Mouse (Mus musculus): ENCODE measurements at regions not wholly inside any gene's neighbourhood (a gene's known extent, or its start where the extent isn't known, plus 50 kb on each side); places are given as distances from the start of the nearest gene placed in this dataset.
"Not testable (repeated sequence)": the region's sequence is repeated elsewhere in the genome, so short reads cannot be mapped to it uniquely, and the experiment has no call there.

DNA sequence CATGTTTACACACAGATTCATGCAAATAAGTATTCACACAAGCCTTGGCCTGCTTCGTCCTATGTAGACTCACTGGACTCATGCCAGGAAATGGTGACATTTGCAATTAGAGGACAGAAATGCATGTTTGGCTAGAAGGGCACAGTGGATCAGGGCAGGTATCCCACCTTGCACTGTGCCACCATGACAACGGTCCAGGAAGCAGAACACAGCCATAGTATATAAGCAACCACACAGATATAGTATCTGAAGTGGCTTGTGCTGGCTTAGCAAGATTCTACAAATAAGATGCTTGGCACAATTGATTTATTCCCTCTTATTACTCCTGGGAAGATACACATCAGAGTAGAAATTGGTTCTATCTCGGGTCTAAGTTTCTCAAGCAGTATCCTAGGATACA lies 218.0 kb downstream of the Unc5cl start:
- DNase-seq (ENCODE audit: low read depth): no peak

DNA sequence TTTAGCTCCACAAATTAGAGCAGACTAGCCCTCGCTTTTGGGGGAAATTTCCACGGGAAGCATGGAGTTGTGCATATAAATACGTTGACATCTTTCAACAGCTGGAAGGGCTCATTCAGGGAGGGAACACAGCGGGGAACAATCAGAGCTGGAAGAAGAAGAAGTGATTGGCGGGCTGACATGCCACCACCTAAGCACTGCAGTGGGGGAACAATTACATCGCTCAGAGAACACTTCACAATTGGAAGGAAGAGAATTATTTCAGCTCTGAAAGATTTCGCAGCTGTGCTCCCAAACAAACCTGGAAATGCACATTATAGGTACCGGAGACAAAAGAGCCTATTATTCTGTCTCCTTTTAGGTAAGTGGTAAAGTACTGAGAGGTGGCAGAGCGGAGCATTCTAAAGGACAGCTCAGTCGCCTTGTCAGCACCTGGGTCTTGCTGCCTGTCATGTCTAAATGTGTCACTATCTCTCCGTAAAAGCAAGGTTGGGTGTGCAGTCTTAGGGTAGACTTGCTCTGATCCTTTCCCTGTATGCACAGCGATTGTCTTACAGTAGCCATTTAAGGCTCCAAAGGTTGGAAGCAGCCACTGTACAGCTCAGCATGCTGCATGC lies 223.6 kb downstream of the Unc5cl start:
- DNase-seq (ENCODE audit: low read depth): no peak

DNA sequence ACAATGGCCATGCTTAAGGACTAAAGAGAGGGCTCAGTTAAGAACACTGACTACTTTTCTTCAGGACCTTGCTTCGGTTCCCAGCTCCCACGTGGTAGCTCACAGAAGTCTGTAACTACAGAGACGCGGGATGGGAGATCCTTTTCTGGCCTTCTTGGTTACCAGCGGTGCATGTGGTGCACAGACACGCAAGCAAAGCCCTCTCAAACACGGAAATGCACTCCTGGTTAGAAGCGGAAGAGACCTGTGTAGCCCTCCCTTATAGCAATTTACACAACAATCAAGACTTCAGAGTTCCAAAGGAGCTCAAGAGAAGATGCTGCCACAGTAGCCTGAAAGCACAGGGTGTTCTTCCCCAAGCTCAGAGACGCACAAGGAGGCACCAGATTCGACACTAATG lies 225.6 kb downstream of the Unc5cl start:
- DNase-seq (ENCODE audit: low read depth): no peak

DNA sequence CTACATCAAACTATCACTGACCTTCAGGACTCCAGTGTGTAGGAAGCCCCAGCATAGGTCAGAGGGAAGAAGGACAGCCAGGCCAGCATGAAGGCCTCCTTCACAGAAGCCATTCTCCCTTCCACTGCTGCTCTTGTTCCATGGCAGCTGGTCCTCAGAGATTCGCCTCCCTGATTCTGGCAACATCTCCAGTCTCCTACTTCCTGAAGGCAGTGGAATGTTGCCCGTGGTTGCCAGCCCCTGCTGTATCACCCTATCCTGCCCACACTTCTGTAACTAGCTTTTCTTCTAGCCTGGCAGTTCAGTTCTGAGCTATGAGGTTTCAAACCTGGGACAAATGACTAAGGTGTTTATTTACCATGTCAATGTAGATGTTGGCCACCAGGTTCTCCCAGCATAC lies 234.2 kb downstream of the Unc5cl start:
- DNase-seq (ENCODE audit: low read depth): no peak

DNA sequence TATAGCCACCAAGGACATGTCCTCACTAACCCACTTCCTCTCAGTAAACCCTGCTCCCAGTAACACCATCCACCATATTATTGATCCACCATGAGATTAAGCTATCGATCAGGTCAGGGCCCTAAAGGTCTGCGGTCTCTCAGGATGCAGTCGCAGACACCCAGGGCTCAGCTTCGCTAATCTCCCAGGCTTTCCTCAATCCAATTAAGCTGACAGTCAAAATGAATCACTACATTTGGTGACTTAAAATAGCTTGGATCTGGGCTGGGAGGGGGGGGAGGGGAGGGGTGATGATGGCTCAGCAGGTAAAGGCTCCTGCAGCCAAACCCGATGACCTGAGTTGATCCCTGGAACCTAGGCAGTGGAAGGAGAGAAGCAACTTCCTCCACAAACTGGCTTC lies 233.7 kb upstream of the Lrfn2 start:
- DNase-seq (ENCODE audit: low read depth): no peak

DNA sequence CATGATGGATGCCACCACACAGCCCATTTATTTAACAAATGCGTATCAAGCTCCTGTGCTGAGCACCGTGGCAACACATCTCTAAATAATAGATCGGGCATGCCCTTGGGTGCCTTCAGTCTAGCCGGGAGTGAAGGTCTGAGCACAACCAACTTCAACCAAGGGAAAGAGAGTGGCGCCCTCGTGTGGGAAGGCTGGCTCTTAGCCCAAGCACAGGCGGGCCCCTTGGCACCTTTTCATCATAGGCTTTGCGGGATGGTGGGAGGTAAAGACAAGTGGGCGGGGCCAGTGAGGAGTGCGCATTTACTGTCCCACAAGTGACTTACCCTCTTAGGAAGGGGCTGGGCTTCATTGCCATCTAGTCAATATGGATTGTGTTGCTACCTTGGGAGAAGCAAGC lies 231.6 kb upstream of the Lrfn2 start:
- no peak for DNase-seq (ENCODE audit: low read depth)

DNA sequence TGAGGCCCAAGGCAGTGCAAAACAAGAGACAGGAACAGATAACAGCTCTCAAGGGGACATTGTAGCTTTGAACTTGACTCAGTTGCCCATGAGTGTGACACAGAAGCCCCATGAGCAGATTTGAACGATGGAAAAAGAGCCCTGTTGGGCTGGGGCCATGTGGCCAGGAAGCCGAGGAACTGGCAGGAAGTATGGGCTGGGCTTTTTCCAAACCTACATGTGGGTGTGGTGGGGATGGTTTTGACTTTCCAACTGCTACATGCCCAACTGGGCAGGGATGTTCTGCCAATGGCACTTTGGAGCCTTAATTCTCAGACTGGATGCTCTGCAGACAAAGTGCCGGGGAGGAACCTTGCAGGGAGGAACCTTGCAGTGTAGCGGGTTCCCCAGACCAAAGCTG lies 211.7 kb upstream of the Lrfn2 start:
- no peak for DNase-seq (ENCODE audit: low read depth)

DNA sequence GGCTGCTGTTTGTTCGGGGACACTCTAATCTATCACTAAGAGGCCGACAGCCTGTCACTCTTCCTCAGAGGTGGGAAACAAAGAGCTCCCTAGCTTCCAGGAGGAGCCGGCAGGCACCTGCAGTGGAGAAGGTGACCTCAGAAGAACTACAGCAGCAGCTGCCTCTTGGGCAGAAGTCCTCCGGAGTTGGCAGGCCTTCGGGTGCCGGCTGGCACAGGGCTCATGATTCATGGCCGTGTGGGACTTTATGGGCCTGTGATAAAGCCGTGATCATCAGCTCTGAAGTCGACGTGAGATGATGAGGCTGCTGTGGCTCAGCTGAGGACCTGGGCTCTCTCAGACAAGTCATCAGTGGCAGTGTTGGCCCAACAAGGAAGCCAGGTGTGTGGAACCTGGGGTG lies 208.9 kb upstream of the Lrfn2 start:
- DNase-seq (ENCODE audit: low read depth): no peak

DNA sequence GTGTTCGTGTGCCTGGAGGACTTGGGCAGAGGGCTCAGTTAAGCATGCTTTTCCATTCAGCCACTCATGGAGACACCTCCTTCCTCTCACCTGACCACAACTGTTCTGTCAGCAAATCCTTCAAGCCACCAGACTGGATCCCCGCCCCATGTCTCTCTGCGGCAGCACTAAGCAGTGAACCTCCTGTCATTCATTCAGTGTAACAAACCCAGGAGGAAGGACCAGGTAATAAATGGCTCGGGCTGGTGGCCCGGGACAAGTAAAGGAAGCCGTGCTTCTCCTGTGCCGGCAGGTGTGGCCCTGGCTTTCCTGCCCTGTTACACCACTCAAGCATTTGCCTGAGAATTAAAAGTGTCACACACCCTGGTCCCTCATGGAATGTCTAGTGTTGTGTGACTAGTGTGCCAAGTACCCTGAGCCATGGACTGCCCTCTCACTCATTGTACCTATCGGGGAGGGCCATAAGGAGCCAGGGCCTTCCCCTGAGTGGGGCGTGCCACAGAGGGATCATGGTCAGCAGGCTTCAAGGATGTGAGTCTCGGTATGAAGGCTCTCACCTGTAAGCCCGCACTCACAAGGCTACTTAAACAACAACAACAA lies 207.6 kb upstream of the Lrfn2 start:
- DNase-seq (ENCODE audit: low read depth): no peak

DNA sequence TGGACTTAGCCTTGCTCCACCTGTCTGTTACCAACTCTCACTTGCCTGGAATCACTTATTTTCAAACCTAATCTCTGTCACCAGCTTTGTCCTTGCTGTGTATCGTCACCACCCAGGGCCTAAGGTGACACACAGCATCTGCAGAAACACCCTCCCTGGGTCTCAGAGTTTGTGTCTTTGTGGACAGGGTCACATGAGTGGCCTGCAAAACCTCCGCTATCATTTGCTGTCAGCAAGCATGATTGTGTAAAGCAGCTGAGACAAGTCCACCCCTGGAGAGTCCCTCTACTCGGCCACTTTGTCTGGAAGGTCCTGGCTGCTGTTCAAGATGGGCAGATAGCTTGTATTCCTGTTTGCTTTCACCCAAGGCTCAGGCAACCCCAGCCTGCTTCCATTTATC lies 205.7 kb upstream of the Lrfn2 start:
- no peak for DNase-seq (ENCODE audit: low read depth)

DNA sequence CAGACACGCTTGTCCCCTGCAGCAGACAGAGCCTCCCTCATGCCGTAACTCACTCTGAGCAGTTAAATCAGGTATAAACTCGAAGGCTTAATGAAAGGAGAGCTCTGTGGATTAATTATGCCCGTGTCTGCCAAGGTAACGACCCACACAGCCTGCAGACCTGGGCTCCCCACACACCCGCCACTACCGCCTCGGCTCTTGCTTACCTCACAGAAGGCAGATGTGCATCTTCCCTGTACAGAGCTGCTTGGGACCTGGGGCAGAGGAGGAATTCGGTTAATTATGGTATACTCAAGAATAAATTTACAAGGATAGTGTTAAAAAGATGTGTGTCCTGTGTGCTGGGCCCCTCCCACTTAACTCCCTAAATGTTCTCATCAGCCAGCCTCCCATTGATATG lies 198.4 kb upstream of the Lrfn2 start:
- DNase-seq (ENCODE audit: low read depth): no peak

DNA sequence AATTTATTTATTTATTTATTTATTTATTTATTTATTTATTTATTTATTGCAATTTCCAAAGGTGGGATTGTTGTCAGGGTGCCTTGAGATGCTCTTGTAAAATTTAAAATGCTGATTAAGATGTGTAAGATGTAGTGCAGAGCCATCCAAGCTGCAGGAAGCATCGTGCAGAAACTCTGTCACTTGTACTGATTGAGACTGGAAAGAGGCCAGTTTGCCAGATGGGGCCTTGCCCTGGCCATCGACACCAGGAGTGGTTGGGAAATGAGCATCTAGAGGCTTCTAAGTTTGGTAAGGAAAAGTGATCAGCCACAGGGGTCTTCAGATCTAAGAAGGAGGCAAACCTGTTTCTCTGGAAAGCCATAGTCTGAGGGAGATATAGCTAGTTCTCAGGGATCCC lies 195.0 kb upstream of the Lrfn2 start:
- DNase-seq (ENCODE audit: low read depth): not testable (repeated sequence)

DNA sequence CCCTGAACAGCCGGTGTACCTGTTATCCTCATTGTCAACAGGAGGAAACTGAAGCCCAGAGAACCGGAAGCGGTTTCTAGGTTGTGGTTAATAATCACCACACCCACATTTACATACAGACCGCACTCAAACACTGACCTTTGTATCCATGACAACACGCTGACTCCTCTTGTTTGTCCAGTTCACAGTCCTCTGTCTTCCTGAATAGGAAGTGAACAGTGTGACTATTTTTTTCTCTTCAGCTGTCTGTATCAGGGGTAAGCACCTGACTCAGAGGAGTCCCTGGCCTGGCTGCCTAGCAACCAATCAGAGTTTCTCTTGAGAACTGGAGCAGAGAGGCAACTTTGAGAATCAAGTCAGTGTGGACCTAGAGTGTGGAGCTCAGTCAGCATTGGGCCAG lies 193.5 kb upstream of the Lrfn2 start:
- no peak for DNase-seq (ENCODE audit: low read depth)

DNA sequence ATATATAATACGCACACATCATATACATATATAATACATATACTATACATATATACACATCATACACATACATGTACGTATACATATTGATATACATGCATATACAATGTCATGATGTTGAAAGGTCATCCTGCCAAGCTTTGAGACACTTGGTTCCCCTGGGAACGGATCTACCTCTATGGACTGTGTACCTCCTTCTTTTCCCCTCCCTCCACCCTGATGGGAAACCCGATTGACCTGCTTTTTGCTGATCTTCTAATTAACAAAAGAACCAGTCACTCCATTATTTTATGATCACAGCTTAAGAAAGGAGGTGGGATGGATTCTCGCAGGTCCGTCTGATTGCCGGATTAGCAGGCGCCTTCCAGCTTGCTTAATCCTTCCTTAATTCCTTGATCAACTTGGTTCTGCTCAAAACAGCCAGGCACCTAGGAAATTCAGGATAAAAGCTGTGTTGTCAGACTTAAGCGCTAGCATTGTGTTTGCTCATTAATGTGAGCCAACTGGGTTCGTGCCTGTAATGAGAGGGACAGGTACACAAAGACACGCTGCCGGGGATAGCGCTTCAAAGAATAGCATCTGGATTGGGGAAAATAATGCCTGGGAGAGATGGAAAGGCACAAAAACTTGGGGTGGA lies 189.3 kb upstream of the Lrfn2 start:
- DNase-seq (ENCODE audit: low read depth): no peak

DNA sequence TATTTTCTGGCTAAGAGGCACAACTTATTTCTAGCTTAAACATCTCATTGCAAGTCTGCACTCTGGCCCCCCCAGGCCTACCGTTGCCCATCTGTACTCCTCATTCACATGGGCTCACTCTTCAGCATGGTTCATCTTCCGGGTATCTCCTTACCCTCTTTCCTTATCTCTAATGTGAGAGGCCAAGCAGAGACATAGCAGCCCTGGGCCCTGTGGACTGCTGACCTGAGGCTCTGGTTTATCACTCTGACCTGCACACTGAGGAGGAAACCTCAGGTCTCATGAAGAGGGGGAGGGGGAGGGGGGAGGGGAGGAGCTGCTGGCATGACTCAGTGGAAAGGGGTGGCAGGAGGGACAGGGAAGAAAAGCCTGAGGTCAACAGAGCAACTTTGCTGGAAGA lies 162.1 kb upstream of the Lrfn2 start:
- DNase-seq (ENCODE audit: low read depth): no peak

DNA sequence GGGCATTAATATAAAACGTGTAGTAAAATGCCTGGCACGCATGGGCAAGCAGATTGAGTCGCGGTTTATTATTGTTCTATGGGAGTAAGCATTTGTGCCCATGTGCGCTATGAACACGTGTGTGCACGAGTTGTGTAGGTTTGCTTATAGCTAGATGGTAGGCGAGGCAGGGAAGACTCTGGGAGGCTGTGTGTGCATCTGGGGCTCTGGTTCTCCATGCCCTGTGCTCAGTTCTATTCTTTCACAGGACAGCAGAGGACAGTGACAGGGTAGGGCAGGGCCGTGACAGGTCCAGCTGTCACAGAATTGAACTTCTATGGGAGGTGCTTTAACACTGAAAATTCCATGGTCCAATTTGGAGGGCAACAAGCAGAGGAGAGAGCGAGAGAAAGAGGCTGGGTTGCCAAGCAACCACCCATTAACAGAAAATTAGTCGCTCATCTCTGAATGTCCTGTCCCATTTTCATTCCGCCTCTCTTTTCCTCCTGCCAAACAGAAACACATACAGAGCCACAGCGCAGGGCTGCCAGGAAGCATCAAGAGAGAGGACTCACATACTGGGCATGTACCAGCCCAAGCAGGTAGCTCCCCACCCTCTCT lies 160.4 kb upstream of the Lrfn2 start:
- no peak for DNase-seq (ENCODE audit: low read depth)

DNA sequence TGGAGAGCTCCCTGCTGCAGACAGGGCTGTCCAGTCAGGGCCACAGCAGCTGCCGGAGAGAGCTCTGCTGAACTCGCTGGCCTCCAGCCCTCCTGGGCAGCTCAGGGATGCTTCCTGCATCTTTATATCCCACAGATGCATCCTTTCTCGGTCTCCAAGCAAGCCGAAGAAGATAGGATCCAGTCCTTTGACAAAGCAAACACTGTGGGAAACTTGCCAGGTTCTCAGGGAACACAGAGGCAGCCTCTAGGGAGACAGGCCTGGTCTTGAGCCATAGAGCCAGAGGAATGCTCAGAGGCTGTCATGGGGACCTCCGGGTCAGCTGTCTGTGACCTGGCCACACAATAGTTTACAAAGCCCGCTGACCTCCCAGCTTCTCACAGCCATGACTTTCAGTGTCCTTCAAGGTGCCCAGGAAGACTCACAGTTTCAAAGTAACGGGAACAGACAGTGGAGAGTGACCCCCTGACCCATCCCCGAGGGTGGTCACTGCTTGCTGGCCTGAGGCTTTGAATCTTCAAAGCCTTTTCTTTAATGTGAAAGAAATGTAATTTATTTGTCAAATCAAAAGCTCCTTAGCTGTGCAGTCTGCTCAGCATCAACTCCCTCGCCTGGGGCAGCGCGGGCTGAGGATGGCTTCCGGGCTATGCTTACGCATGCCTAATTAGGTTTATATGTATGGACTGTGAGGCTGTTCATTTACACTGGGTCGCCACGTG lies 157.8 kb upstream of the Lrfn2 start:
- DNase-seq (ENCODE audit: low read depth): no peak

DNA sequence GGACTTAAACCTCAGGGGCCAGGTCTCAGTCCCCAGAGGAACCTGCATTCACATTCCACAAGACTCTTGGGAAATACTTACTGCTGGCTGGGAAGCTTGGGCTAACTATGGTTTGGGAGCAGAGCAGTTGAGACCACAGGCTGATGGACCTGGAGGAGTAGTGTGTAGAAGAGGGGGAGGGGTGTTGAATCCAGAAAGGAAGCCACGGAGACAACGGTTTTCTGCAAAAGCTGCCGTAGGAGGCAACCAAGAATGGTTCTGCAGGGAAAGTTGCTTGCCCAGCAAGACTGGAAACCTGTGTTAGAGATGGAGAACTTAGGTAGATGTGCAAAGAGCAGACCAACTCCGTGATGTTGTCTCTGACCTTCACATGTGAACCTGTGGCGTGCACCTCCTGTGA lies 156.7 kb upstream of the Lrfn2 start:
- no peak for DNase-seq (ENCODE audit: low read depth)

DNA sequence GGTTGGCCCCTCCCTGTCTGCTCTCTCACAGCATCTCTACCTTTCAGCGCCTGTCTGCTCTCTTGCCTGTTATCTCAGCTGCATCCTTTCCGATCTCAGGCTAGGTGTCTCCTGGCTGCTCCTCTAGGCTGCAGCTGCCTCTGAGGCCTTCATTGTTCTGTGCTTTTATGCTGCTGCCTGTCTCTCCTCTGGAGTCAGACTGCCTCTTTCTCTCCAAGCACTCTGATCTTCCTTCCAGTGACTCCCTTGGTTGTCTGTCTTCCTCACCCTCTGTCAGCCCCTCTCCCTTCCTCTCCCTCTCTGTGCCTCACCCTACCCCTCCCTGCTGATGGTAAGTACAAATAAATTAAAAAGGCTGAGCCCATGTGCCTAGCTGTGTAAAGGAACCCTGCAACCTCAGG lies 155.7 kb upstream of the Lrfn2 start:
- no peak for DNase-seq (ENCODE audit: low read depth)

DNA sequence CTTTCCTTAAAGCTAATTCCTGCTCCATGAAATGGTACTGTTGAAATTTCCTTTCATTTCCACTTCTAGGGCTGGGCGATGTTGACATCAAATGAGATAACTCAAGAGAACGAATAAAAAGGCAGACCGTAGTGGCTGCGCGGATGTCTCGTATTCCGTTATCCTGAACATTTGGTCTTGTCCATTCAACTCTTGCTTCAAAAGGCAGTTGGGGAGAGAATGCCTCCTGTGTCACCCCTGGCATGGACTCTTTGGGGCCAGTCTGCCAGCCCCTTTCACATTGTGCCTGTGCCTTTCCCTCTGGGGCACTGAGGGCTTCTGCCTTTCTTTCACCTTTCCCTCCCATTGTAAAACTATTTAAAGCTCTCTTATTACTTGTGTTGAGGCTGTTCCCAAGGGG lies 152.0 kb upstream of the Lrfn2 start:
- no peak for DNase-seq (ENCODE audit: low read depth)

DNA sequence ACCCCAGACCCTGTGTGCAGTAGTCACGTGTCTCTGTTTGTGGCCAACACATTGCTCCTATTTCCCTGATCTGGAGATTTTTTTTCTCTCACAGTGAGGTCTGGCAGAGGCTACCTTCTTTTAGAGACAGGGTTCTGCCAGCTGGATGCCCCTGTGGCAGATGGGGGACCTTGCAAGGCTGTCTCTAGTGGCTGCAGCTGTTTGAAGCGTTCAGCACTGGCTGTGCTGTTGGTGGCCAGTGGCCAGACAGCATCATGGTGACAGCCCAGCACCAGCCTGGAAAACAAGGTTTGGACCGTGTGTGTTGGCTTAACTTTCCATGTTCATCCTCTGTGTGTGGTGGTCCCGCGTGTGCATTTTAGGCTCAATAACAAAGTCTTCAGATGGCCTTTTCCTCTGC lies 147.8 kb upstream of the Lrfn2 start:
- no peak for DNase-seq (ENCODE audit: low read depth)

DNA sequence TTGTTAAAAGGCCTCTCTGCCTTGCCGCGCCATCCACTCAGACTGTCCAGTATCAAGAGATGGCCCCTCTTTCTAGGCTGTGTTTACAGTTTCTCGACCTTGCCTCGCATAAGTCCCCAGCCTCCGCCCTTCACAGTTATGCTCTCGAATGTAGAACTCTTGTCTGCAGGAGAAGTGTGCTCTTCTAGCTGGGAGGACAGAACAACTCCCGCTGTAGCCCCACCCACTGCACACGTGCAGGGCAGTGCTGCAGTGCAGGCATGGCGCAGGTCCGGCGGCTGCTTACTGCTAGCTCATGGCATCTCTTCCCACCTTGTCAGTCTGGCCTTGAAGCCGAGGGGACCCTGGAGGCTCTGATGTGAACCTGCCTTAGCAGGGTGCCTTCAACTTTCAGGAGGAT lies 145.7 kb upstream of the Lrfn2 start:
- DNase-seq (ENCODE audit: low read depth): no peak

DNA sequence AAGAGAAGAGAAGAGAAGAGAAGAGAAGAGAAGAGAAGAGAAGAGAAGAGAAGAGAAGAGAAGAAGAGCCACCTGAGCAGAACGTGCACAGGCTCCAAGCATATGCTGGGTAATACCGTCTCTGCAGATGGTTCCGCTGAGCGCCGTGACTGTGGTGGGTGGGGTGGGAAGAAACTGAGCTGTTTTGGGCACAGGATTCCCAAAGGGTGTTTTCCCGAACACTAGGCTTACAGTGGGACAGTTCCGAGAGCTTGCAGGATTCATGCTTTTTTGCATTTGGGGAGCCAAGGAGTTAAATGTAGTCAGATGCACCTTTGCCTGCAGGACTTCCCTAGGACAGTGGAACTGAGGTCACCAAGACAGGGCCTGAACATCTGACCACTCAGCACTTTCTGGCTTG lies 142.3 kb upstream of the Lrfn2 start:
- DNase-seq (ENCODE audit: low read depth): no peak

Data from c-Kit-positive CD71-negative TER-119-negative erythroid progenitor cells, embryonic 14.5 days (primary cell).